ENCODE assay signal across 8 mouse cellular contexts in the genomic region with DNA sequence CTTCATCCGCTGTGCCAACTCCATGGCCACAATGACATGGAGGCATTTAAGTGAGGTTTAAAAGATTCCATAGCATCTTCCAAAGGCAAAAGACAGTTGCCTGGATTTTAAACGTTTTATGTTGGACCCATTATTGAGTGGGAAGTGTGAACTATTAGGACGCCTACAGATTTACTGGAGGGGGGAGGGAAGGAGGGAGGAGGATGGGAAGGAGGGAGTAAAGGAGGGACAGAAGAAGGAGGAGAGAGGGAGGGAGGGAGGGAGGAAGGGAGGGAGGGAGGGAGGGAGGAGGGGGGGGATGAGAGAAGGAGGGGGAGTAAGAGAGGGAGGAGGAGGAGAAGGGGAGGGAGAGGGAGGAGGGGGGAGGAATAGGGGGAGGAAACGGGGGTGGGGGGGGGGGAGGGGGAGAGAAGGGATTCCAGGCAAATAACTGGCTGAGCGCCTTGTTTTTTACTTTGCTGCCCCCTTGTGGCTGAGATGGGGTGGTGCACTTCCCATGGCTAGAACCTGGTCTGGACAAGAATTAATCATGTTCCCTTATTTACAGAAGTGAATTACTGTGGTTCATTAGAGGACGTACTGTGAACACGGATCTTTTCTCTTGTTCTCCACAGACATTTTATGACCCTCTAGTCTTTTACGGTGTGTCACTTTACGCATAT. TPM values are rescaled to one million over a fixed set of nuclear protein-coding genes. Genes with fewer than 3 reads are reported as not detected.
DNase-seq lines count a peak whose midpoint lies in the region; ATAC-seq and TF ChIP-seq lines count a peak whose summit lies in the region.

No protein-coding gene starts in this region.

- no peak overlapping the region for H3K4me3 ChIP-seq in embryonic facial prominence, embryonic 11.5 days (ENCODE audit: low read depth, low read length)
- no peak overlapping the region for H3K4me3 ChIP-seq in heart, postnatal 0 days (ENCODE audit: low read depth, low read length)

- 28% methylated on average over 7 of the region's 9 CpGs for WGBS in embryonic facial prominence, embryonic 11.5 days
- 18% methylated on average over 9 of the region's 9 CpGs for WGBS in heart, postnatal 0 days

- no peaks in the 10 kb centered on the region for H3K4me1 ChIP-seq in embryonic facial prominence, embryonic 11.5 days (ENCODE audit: control insufficient read depth, insufficient read depth, low read length)
- H3K4me1 ChIP-seq in heart, postnatal 0 days (ENCODE audit: control insufficient read depth, insufficient read depth): no peaks in the 10 kb centered on the region

- no peak overlapping the region for H3K27ac ChIP-seq in embryonic facial prominence, embryonic 11.5 days (replicated peaks; ENCODE audit: low read depth, low read length)
- H3K27ac ChIP-seq in heart, postnatal 0 days (ENCODE audit: low read depth): no peak overlapping the region

- ATAC-seq in embryonic facial prominence, embryonic 11.5 days (replicated peaks; ENCODE audit: insufficient number of reproducible peaks, low FRiP score, low TSS enrichment, low read depth): no peak
- peak; percentile 49 for ATAC-seq in heart, postnatal 0 days (ENCODE audit: insufficient read depth, low read depth)

- peaks cover 2% of the 10 kb centered on the region; the same call in 1 of the 2 replicates for H3K27me3 ChIP-seq in embryonic facial prominence, embryonic 11.5 days (ENCODE audit: control insufficient read depth, insufficient read depth, low read length)
- 0 out of 2 replicates have a peak, but pooled peaks cover 4% of the 10 kb centered on the region for H3K27me3 ChIP-seq in heart, postnatal 0 days (ENCODE audit: control insufficient read depth, insufficient read depth, low read length)

- no peak overlapping the region for H3K9ac ChIP-seq in embryonic facial prominence, embryonic 11.5 days (replicated peaks; ENCODE audit: low read length)
- H3K9ac ChIP-seq in heart, postnatal 0 days (replicated peaks; ENCODE audit: low read depth, low read length): no peak overlapping the region

- TF ChIP-seq EP300 in heart, postnatal 0 days (IDR thresholded peaks at IDR 0.05; ENCODE audit: low read depth): no peak

- peak; percentile 73 for TF ChIP-seq CTCF in heart, postnatal 0 days (IDR thresholded peaks at IDR 0.05; ENCODE audit: low read depth)

- no peak overlapping the region for H3K4me2 ChIP-seq in embryonic facial prominence, embryonic 11.5 days (ENCODE audit: low read depth, low read length)
- no peak overlapping the region for H3K4me2 ChIP-seq in heart, postnatal 0 days (ENCODE audit: low read depth, low read length)

- no peaks in the 10 kb centered on the region for H3K36me3 ChIP-seq in embryonic facial prominence, embryonic 11.5 days (replicated peaks; ENCODE audit: control insufficient read depth, insufficient read depth, low read depth, low read length)
- H3K36me3 ChIP-seq in heart, postnatal 0 days (replicated peaks; ENCODE audit: control insufficient read depth, insufficient read depth, low read length): no peaks in the 10 kb centered on the region

- H3K9me3 ChIP-seq in embryonic facial prominence, embryonic 11.5 days (replicated peaks; ENCODE audit: control insufficient read depth, low read length): no peaks in the 10 kb centered on the region
- no peaks in the 10 kb centered on the region for H3K9me3 ChIP-seq in heart, postnatal 0 days (replicated peaks; ENCODE audit: control insufficient read depth, low read length)

- DNase-seq in ES-CJ7 (ENCODE audit: low read depth, low spot score): peak; percentile 70
- DNase-seq in adrenal gland, postnatal 10 days: peak; percentile 83
- DNase-seq in embryonic facial prominence, embryonic 11.5 days (ENCODE audit: low spot score): peak; percentile 82
- peak; percentile 52 for DNase-seq in heart, postnatal 0 days (ENCODE audit: low spot score)
- DNase-seq in layer of hippocampus, adult 9-11 months: peak; percentile 36
- DNase-seq in lung, postnatal 36 days: peak; percentile 87
- DNase-seq in retina, postnatal 1 day: peak; percentile 88
- DNase-seq in urinary bladder, postnatal 36 days (ENCODE audit: low spot score in 2 of 2): peak; percentile 69 to 75

RNA-seq across cellular contexts. Expression of a gene that starts 33.8 kb away (rescaled TPM):
- 100 to 1,000 TPM; 158 to 159 TPM for total RNA-seq in adrenal gland, postnatal 10 days (2021)
- 183 and 196 TPM in 2 replicates for polyA plus RNA-seq in embryonic facial prominence, embryonic 11.5 days (2014; fragmentation: Nextera tagmentation; extraction: Ambion mirVana)
- total RNA-seq in heart, postnatal 0 days (2014; rRNA removed; ENCODE audit: low replicate concordance): 136 and 146 TPM in 2 replicates
- polyA plus RNA-seq in heart, postnatal 0 days (2015; fragmentation: Nextera tagmentation; extraction: Ambion mirVana): 127 and 140 TPM in 2 replicates

RNA-seq across cellular contexts. Expression of a gene that starts 44.4 kb away (rescaled TPM):
- total RNA-seq in adrenal gland, postnatal 10 days (2021): 1 to 10 TPM; 2.6 to 3.7 TPM
- 0.77 and 1.3 TPM in 2 replicates for polyA plus RNA-seq in embryonic facial prominence, embryonic 11.5 days (2014; fragmentation: Nextera tagmentation; extraction: Ambion mirVana)
- total RNA-seq in heart, postnatal 0 days (2014; rRNA removed; ENCODE audit: low replicate concordance): 11.4 TPM in 1 of 2 replicates, not detected in the other
- 1.7 and 2.1 TPM in 2 replicates for polyA plus RNA-seq in heart, postnatal 0 days (2015; fragmentation: Nextera tagmentation; extraction: Ambion mirVana)

Comparison
In these comparisons a context has a peak if more than half of its experiments do, and no peak if none do; other contexts are left out.
1. DNase-seq: peak in every context shown above with its lines; median percentile 88 in retina, postnatal 1 day; 87 in lung, postnatal 36 days; 83 in adrenal gland, postnatal 10 days; 82 in embryonic facial prominence, embryonic 11.5 days; 72 in urinary bladder, postnatal 36 days; 70 in ES-CJ7; 52 in heart, postnatal 0 days; 36 in layer of hippocampus, adult 9-11 months.